Mouse (Mus musculus) bone marrow macrophage, adult 2 months (primary cell): ENCODE data around the gene Ston2.

Source experiments
- CTCF ChIP-seq: IDR thresholded peaks from 2 replicates; pipeline ENCODE4 v1.5.1; 2012; ENCODE audit warnings: low read depth, mild to moderate bottlenecking, low read length, moderate library complexity
- POLR2A ChIP-seq: IDR thresholded peaks from 2 replicates; pipeline ENCODE4 v1.6.1; 2012; ENCODE audit warnings: mild to moderate bottlenecking, low read depth, low read length, borderline replicate concordance

GRCm38 (mm10) chr12:91781432-91781831, 6.8 kb downstream of the Ston2 start:
- TF ChIP-seq POLR2A (no peak), CTCF (no peak)
